Mouse (Mus musculus): Measurements from ENCODE around the gene Fam83e.

The Fam83e gene

GRCm38 (mm10) chr7:45739820-45740219 lies 18.8 kb downstream of the Fam83e start:
- no peak for DNase-seq (ENCODE audit: low spot score)

DNA sequence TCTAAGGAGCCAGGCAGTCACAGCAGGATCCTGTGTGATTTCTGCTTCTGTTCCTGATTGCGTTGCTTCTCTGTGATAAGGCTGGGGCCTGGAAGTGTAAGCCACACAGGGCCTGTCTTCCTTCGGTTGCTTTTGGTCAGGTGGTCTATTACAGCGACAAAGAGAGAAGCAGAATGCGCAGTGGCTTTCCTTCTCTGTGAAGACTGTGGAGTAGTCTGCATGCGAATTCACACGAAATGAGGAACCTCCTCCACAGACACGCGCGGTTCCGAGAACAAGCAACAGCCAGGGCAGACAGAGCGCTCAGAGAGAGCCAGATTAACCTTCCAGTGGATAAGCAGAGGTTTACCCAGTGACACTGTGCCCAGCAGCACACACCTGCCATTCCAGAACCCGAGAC lies 20.3 kb downstream of the Fam83e start:
- DNase-seq (ENCODE audit: low spot score) = no peak

- DNase-seq (ENCODE audit: low spot score) = no peak
Observed at GRCm38 (mm10) chr7:45741777-45742176, 20.8 kb downstream of the Fam83e start.

GRCm38 (mm10) chr7:45742338-45742737 lies 21.3 kb downstream of the Fam83e start:
- DNase-seq (ENCODE audit: low spot score) = no peak

DNA sequence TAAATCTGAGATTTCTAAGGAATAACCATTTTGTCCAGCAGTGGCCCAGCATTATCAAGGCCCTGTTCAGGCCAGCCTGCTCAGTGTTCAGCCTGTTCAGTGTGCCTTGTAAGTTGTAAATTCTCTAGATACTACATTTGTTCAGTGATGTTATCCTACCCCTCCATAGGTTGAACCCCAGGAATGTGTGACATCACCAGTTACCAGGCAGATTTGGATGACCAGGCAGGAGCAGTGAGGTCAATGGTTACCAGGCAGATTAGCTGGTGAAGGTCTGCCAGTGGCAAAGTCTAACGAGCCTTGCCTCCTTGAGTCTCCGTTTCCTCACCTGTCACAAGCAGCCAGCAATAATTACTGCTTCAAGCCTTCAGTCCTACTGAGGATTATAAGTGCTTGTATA lies 23.4 kb downstream of the Fam83e start:
- peak; percentile 63 for DNase-seq (ENCODE audit: low spot score)

DNA sequence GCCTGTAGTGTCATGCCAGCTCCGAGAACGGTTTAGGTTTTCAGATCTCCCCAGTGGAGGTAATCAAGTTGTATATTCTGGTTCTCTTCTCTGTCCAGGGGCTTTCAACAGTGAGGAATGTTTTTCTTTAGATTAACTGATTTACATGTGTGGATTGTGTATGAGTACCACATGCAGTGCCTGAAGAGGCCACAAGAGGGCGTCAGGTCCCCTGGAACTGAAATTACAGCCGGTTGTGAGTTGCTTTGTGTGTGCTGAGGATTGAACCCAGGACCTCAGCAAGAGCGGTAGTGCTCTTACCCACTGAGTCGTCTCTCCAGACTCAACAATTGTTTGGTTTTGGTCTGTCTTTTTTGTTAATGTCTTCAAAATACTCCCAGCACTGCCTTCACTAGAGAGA lies 25.5 kb downstream of the Fam83e start:
- peak; percentile 32 for DNase-seq (ENCODE audit: low spot score)

GRCm38 (mm10) chr7:45747450-45747849 lies 26.4 kb downstream of the Fam83e start:
- DNase-seq (ENCODE audit: low spot score) = no peak

DNA sequence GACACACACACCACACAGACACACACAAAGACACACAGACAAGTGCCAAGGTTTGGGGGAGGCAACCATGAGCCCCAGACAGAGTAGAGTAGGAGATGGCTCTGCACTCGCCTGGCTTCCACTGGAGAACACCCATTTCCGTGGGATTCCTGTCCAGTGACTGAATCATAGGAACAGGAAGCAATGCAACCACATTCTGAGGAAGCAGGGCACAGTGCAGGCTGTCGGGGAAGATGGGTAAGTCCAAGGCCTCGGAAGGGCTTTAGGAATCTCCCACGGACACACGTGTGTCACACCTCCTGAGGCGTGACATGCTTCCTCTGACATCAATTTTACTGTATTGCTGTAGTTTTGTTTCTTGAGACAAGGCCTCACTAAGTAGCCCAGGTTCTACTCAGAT lies 27.1 kb downstream of the Fam83e start:
- DNase-seq (ENCODE audit: low spot score) = no peak

- DNase-seq (ENCODE audit: low spot score) = no peak
Observed at GRCm38 (mm10) chr7:45749401-45749800, 28.4 kb downstream of the Fam83e start.

- DNase-seq (ENCODE audit: low spot score) = no peak
Observed at GRCm38 (mm10) chr7:45750162-45750561, 29.1 kb downstream of the Fam83e start.

DNA sequence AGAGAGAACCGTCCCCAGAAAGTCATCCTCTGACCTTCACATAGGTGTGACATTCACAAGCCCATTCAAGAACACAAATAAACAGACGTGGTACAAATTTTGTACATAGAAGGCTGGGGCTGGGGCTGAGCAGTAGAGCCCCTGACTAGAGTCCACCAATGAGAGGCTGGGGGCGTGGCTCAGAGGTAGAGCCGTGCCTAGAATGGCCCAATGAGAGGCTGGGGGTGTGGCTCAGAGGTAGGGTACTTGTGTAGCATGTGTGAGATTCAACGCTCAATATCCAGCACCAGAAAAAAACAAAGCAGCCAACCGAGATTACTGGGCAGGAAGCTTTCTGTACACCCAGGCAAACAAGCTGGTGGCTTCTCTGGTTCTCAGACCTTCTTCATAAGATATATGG lies 34.7 kb downstream of the Fam83e start:
- no peak for DNase-seq (ENCODE audit: low spot score)

- peak; percentile 36 for DNase-seq (ENCODE audit: low spot score)
Observed at GRCm38 (mm10) chr7:45759400-45759799, 38.4 kb downstream of the Fam83e start.

DNA sequence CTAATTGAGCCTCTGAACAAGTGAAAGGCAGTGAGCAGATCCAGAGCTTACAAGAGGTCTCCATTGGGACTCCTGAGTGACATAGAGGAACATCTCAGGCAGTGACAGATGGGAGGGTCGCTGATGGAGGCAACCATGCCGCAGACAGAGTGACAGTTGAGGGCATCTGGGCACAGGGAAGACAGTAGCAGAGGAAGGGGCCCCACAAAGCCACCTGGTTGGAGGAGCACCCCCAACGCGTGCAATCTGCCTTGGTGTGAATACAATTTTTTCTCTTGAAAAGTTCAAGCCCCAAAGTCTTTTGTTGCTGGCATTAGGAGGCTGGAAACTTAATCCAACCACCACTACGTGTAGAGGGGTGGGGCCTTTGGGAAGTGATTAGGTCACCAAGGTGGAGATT lies 39.1 kb downstream of the Fam83e start:
- no peak for DNase-seq (ENCODE audit: low spot score)

GRCm38 (mm10) chr7:45765995-45766394 lies 45.0 kb downstream of the Fam83e start:
- no peak for DNase-seq (ENCODE audit: low spot score)

DNA sequence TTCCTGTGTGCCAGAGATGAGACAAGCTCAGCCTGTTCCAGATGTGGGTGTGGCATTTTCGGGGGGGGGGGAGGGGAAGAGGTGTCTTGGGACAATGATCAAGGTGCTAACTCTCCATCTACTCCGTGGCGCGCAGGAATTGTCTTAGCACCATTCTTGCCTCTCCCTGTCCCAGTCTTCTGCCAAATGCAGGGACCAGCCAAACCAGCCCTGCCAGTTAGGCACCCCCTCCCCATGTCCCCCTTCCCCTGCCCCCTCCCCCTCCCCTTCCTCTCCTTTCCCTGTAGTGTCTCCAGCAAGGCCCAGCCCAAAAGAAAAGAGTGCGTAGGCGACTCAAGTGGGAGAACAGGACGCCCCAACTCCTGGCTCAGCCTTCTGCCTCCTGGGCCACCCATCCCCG lies 45.8 kb downstream of the Fam83e start:
- no peak for DNase-seq (ENCODE audit: low spot score)

GRCm38 (mm10) chr7:45767500-45767899 lies 46.5 kb downstream of the Fam83e start:
- DNase-seq (ENCODE audit: low spot score) = no peak

DNA sequence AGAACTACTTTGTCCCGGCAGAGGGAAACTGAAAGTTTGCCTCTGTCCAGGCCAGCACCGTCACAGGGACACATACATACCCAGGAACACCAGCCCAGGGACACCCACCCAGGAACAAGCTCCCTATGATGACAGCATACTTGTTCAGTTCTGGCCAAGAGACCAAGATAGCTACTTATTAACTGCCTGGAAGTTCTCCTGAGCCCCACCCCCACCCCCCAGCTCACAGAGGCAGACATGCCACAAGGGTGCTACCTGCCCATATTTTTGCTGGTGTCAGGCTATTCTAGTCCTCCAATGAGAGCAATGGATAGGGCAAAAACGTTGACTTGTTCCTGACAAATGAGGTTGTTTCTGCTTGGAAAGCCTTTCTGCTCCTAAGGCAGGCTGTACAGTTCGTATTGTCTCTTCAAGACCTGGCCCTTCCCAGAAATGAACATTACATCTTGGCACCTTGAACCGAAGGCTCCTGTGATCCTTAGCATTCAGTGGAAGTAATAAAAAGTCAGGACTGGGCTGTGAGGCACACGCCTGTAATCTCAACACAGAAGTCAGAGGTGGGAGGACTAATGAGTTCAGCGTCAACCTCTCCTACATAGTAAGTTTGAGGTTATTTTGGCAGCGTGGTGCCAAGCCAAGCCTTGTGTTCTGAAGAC lies 49.5 kb downstream of the Fam83e start:
- no peak for DNase-seq (ENCODE audit: low spot score)

DNA sequence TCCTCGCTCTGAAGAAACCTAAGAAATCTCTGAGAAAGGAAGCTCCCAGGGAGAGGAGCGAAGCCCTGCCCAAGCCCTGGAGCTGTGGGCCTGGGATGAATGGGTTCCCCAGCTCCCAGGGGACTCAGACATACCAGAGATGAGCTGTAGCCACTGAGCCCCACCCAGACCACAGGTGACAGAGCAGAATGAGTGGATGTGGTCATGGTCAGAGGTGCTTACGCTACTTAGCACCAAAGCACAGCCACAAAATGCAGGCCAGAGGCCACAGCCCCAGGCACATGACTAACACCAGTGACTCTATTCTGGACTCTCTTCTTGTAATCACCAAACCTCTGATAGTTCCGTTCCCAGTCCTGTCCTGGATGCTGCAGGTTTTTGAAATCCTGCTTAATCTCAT lies 50.1 kb downstream of the Fam83e start:
- no peak for DNase-seq (ENCODE audit: low spot score)

- DNase-seq (ENCODE audit: low spot score) = no peak
Observed at GRCm38 (mm10) chr7:45775237-45775636, 54.2 kb downstream of the Fam83e start.
